Mouse (Mus musculus) liver, embryonic 14.5 days (tissue): ENCODE measurements around the gene Mrps6.

ENCODE experiments used
- CTCF ChIP-seq: IDR thresholded peaks from 2 replicates; pipeline ENCODE4 v1.5.1; 2016; ENCODE audit warnings: antibody characterized with exemption, low read depth, control low read depth
- EP300 ChIP-seq: IDR thresholded peaks from 2 replicates; pipeline ENCODE4 v1.6.1; 2016; ENCODE audit warnings: antibody characterized with exemption, low read depth

DNA sequence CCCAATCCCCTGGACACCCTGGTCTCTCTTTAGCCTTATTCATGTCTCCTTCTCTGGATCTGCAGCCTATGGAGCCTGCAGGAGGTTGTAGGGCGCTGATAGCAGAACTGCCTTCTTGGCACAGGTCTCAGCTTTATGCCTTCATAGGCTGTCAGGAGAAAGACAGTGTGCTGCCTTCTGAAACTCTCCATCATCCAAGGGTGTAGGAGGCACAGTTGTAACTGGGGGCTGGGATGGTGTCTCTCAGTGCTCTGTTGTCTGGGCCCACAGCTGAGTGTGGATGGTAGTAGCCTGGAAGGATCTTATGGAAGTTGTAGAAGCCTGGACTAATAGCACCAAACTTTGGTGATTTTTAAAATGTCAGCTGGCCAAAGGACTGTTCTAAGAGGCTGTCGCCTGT, 46.9 kb downstream of the Mrps6 start:
- TF ChIP-seq EP300 (no peak), CTCF (no peak)
